Mouse (Mus musculus) heart, postnatal 0 days (tissue): Measurements from ENCODE around the gene Doc2a.

Experiments
- CTCF ChIP-seq: IDR thresholded peaks from 2 replicates; pipeline ENCODE4 v1.5.1; 2016; ENCODE audit warnings: antibody characterized with exemption, control low read depth, low read depth
- EP300 ChIP-seq: IDR thresholded peaks from 2 replicates; pipeline ENCODE4 v1.6.1; 2016; ENCODE audit warnings: antibody characterized with exemption, low read depth

- TF ChIP-seq EP300 (peak; percentile 2; the same call in 1 of the 2 replicates), CTCF (peak; percentile 25; the same call in 1 of the 2 replicates)
These were observed 48.2 kb upstream of the Doc2a start for GRCm38 (mm10) chr7:126799050-126799467.
